Mouse (Mus musculus) C2C12 (cell line): Measurements from ENCODE around the gene Mef2d. TPM values are rescaled to one million over a fixed set of nuclear protein-coding genes. Genes with fewer than 3 reads are reported as not detected.

Experiments
- H3K27me3 ChIP-seq: one replicate; pipeline ENCODE4 v1.6.1; 2011; ENCODE audit not compliant: control insufficient read depth, insufficient read depth, insufficient read length
- H3K36me3 ChIP-seq: one replicate; pipeline ENCODE4 v1.6.1; 2011; ENCODE audit not compliant: control insufficient read depth, insufficient read depth
- H3K4me3 ChIP-seq: one replicate; pipeline ENCODE4 v1.5.1; 2011; ENCODE audit warnings: mild to moderate bottlenecking, control low read depth; ENCODE audit not compliant: poor library complexity, insufficient read depth, severe bottlenecking
- H3K79me2 ChIP-seq: one replicate; pipeline ENCODE4 v1.6.1; 2011; ENCODE audit not compliant: control insufficient read depth, insufficient read depth
- H3K79me3 ChIP-seq: one replicate; pipeline ENCODE4 v1.6.1; 2011; ENCODE audit warnings: low read depth, control low read depth
- H3ac ChIP-seq: one replicate; pipeline ENCODE3; 2011; ENCODE audit warnings: low read depth; ENCODE audit not compliant: control insufficient read depth, insufficient read length
- CEBPB ChIP-seq: IDR thresholded peaks from one replicate; pipeline ENCODE4 v1.6.1; 2011; ENCODE audit warnings: low read depth, mild to moderate bottlenecking, control low read depth, moderate library complexity
- CTCF ChIP-seq: IDR thresholded peaks from one replicate; pipeline ENCODE4 v1.5.1; 2011; ENCODE audit not compliant: control insufficient read depth, insufficient read depth, insufficient read length
- FOSL1 ChIP-seq: IDR thresholded peaks from one replicate; pipeline ENCODE4 v1.8.0; 2011; ENCODE audit warnings: mild to moderate bottlenecking, low read length; ENCODE audit not compliant: poor library complexity, insufficient read depth, severe bottlenecking
- MAX ChIP-seq: IDR thresholded peaks from one replicate; pipeline ENCODE4 v1.6.1; 2011; ENCODE audit warnings: mild to moderate bottlenecking, control low read depth
- MYOD1 ChIP-seq: IDR thresholded peaks from one replicate; pipeline ENCODE4 v1.6.1; 2011; ENCODE audit warnings: low read depth; ENCODE audit not compliant: control insufficient read depth, insufficient read length
- MYOG ChIP-seq: IDR thresholded peaks from one replicate; pipeline ENCODE4 v1.6.1; 2011; ENCODE audit not compliant: control insufficient read depth, insufficient read length; ENCODE audit errors: extremely low read depth
- USF1 ChIP-seq: IDR thresholded peaks from one replicate; pipeline ENCODE4 v1.6.1; 2011; ENCODE audit warnings: low read depth, mild to moderate bottlenecking, control low read depth, moderate library complexity
- polyA plus RNA-seq: library from polyadenylated mRNA; unstranded; fragments of >200 nt; fragmentation: generic; extraction: Trizol; gene quantifications from one replicate; pipeline ENCODE4 v1.2.1, GENCODE M21; 2012; ENCODE audit warnings: missing spikeins

The Mef2d gene
- polyA plus RNA-seq, 1 experiment: 35.3 TPM

DNA sequence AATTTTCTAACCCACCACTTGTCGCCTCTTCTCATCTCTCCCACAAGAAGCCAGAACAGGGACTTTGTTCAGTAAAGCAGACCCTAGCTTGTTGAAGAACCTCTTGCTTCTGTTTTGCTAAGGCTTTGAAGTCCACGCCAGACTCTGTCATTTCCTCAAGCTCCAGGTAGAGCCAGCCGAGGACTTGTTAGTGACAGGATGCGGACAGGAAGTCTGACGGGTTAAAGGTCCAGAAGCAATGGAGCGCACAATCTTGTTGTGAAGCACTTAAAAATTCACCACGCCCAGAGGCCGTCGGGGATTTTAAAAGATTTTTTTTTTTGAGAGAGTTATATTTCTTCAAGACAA, 759 bp upstream of the Mef2d start:
- TF ChIP-seq FOSL1: no peak
- TF ChIP-seq CTCF: no peak
- no peak for TF ChIP-seq MYOD1
- no peak for TF ChIP-seq MYOG
- Histone ChIP-seq H3K79me2 (peaks cover 40% of the 10 kb centered on the region), H3K36me3 (peaks cover 5% of the 10 kb centered on the region), H3K4me3 (peak overlapping the region; percentile 90), H3K79me3 (peaks cover 33% of the 10 kb centered on the region), H3K27me3 (no peaks in the 10 kb centered on the region), H3ac (no peak overlapping the region)

DNA sequence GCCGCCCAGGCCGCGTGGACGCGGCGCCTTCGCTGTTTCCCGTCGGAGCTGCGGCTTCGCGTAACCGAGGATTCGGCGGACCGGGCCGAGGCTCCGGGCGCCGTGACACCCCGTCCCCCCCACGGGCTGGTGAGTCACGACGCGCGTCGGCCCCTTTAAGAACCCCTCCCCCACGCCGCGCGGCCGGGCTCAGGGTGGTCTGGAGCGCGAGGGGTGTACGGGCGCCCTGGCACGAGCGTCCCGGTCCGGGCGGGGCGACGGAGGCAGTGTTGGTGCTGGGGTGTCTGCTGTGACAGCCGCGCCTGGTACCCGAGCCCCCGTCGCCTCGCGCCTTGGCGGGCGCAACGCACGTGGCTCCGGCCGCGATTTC, 359 bp downstream of the Mef2d start:
- TF ChIP-seq FOSL1 (no peak), CEBPB (no peak), MYOD1 (no peak), MYOG (no peak), CTCF (no peak), USF1 (no peak), MAX (no peak)
- Histone ChIP-seq H3K36me3 (peaks cover 11% of the 10 kb centered on the region), H3K27me3 (no peaks in the 10 kb centered on the region), H3K79me2 (peaks cover 52% of the 10 kb centered on the region), H3ac (peak overlapping the region; percentile 65), H3K4me3 (peak overlapping the region; percentile 90), H3K79me3 (peaks cover 44% of the 10 kb centered on the region)

DNA sequence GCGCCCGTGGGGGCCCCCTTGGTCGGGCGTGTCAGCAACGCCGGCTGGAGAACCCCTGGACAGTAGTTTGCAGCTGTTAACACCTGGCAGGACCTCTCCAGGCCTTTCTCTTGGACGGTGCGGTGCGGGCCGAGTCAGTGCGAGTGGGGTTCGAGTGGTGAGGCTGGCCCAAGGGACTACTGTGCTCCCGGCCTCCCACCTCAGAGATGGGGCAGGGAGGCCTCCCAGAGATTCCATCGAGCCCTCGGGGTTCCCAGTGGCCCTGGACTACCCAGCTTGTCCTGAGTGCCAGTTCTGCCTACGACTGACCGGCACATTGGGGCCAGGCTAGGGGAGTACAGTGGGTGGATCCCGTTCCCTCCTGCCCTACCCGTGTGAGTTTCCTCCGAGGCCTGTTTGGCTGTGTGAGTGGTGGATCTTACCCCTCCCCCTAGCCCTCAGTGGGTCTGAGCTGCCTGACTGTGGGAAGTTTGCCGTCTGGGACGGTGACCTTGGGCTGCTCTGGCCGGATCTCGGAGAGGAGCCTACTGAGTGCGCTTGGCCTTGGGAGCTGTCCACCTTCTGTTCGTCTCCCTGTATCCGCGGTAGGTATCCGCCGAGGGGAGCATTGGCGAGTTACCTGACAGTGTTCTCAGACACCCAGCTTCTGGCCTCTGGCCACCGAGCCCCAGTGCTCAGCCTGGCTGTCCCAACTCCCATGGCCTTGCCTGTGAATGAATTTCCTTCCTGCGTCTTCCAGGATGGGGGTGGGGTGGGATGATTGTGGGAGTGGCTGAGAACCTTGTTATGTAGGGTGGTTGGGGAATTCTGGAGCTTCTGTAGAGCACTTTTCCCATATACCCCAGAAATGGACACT, 972 bp downstream of the Mef2d start:
- H3K79me3 ChIP-seq: peaks cover 50% of the 10 kb centered on the region
- peak overlapping the region; percentile 90 for H3K4me3 ChIP-seq
- no peaks in the 10 kb centered on the region for H3K27me3 ChIP-seq
- peaks cover 58% of the 10 kb centered on the region for H3K79me2 ChIP-seq
- peaks cover 14% of the 10 kb centered on the region for H3K36me3 ChIP-seq
- peak overlapping the region; percentile 65 for H3ac ChIP-seq
- TF ChIP-seq MYOD1: no peak
- TF ChIP-seq MAX: no peak
- no peak for TF ChIP-seq MYOG
- TF ChIP-seq CTCF: no peak
- no peak for TF ChIP-seq CEBPB
- TF ChIP-seq USF1: no peak
- no peak for TF ChIP-seq FOSL1

DNA sequence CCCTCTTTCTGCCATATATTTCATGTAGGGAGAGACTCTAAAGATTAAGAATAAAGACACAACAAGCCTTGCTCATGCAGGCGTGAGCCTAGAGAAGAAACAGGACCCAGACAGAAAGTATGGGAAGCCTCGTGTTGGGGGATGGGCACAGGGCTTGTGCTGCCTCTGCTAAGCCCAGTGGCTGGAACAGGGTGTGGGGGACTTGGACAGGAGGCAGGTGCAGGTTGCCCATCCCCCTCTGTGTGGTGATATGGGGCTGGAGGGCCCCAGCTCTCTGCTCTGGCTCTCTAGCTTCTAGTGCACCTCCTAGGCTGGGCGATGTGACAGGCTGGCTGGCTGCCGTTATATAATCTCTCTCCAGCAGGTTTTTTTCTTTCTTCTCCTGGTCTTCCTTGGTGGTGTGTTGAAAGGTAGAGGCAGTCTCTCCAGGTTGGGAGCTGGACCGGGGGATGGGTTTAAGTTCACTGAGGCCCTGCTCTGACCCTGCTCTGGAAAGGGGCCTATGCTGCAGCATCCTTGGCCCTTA, 1.9 kb downstream of the Mef2d start:
- peaks cover 14% of the 10 kb centered on the region for H3K36me3 ChIP-seq
- no peaks in the 10 kb centered on the region for H3K27me3 ChIP-seq
- peak overlapping the region; percentile 90 for H3K4me3 ChIP-seq
- peaks cover 59% of the 10 kb centered on the region for H3K79me3 ChIP-seq
- TF ChIP-seq USF1 (no peak), FOSL1 (no peak), CEBPB (no peak), CTCF (no peak), MYOG (no peak), MAX (no peak), MYOD1 (no peak)
- peak overlapping the region; percentile 63 for H3ac ChIP-seq
- H3K79me2 ChIP-seq: peaks cover 67% of the 10 kb centered on the region

DNA sequence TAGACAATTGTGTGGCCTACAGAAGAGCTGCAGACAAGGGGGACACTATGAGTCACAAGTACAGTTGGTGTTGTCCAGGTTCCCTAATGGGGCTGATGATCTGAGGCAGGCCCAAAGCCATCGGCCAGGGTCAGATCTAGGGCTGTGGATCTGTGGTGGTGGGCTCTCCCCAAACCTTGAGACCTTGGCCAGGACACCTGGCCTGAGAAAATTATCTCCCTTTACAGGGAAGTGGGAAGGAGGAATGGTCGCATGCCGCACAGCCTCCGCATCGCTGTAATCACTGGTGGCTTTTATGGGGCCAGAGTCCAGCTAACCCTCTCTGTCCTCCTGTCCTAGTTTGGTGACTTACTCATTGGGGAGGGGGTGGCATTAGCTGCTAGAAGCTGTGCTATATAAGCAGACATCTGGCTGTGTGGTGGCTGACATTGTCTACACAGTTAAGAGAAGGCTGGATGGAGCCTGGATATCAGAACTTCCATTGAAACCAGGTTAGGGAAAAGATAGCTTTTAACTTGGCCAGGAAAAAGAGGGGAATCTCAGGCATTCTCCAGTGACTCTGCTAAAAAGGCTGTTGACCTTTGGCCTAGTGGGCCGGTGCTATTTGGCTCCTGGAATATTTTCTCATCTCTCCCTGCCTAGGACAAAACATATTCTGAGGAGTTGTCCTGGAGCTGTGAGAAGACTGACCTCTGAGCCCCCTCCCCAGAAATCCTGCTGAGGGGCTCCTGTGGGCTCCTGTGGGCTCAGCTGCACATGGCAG, 2.7 kb downstream of the Mef2d start:
- Histone ChIP-seq H3K27me3 (no peaks in the 10 kb centered on the region), H3K4me3 (peak overlapping the region; percentile 90), H3ac (peak overlapping the region; percentile 20), H3K36me3 (peaks cover 14% of the 10 kb centered on the region), H3K79me2 (peaks cover 75% of the 10 kb centered on the region), H3K79me3 (peaks cover 67% of the 10 kb centered on the region)
- TF ChIP-seq MAX (no peak), FOSL1 (no peak), MYOD1 (no peak), CEBPB (no peak), USF1 (no peak), CTCF (no peak), MYOG (no peak)
